Mouse (Mus musculus) stomach, embryonic 14.5 days (tissue): ENCODE data around the gene Loxl4. TPM values are rescaled to one million over a fixed set of nuclear protein-coding genes. Genes with fewer than 3 reads are reported as not detected.

Experiments
- ATAC-seq: fragments of 200-750 bp; cut with Nextera tagmentation; 2 replicates; pipeline ENCODE4 v1.8.0; 2017; ENCODE audit warnings: low read depth, moderate TSS enrichment; ENCODE audit not compliant: insufficient number of reproducible peaks, insufficient read depth, low FRiP score
- H3K27ac ChIP-seq: fragments of 300-500 bp; sonication (generic); 2 replicates; pipeline ENCODE4 v1.5.1; 2014; ENCODE audit warnings: mild to moderate bottlenecking, low read length, moderate library complexity, mixed read lengths
- H3K27me3 ChIP-seq: fragments of 300-500 bp; sonication (generic); 2 replicates; pipeline ENCODE4 v1.6.1; 2014; ENCODE audit warnings: low read length, control low read depth, mixed read lengths; ENCODE audit not compliant: control insufficient read depth, insufficient read depth
- H3K36me3 ChIP-seq: fragments of 300-500 bp; sonication (generic); 2 replicates; pipeline ENCODE4 v1.6.1; 2014; ENCODE audit warnings: mild to moderate bottlenecking, control low read depth, low read length, moderate library complexity, mixed read lengths; ENCODE audit not compliant: control insufficient read depth, insufficient read depth
- H3K4me1 ChIP-seq: fragments of 300-500 bp; sonication (generic); 2 replicates; pipeline ENCODE4 v1.6.1; 2014; ENCODE audit warnings: low read length, control low read depth, mixed read lengths; ENCODE audit not compliant: control insufficient read depth, insufficient read depth
- H3K4me2 ChIP-seq: fragments of 300-500 bp; sonication (generic); replicated peaks from 2 replicates; pipeline ENCODE4 v1.6.1; 2014; ENCODE audit warnings: low read depth, low read length, control low read depth
- H3K4me3 ChIP-seq: fragments of 300-500 bp; sonication (generic); 2 replicates; pipeline ENCODE4 v1.5.1; 2014; ENCODE audit warnings: low read depth, low read length, control low read depth
- H3K9ac ChIP-seq: fragments of 300-500 bp; sonication (generic); replicated peaks from 2 replicates; pipeline ENCODE4 v1.6.1; 2014; ENCODE audit warnings: low read depth, mild to moderate bottlenecking, control low read depth, low read length, moderate library complexity, mixed read lengths
- H3K9me3 ChIP-seq: fragments of 300-500 bp; sonication (generic); 2 replicates; pipeline ENCODE4 v1.6.1; 2016; ENCODE audit warnings: low read depth, low read length, control low read depth; ENCODE audit not compliant: control insufficient read depth
- WGBS: fragments of 180-500 bp; shearing (Covaris S2); extraction: QIAGEN DNeasy Blood & Tissue Kit; methylation state at CpG from one replicate; pipeline ENCODE4 v1.1.7; 2014; 5-methylcytosine and 5-hydroxymethylcytosine counted together
- polyA plus RNA-seq: library from polyadenylated mRNA; unstranded; fragments of >200 nt; fragmentation: Nextera tagmentation; extraction: Ambion mirVana; gene quantifications from 2 replicates; pipeline ENCODE4 v1.2.1, GENCODE M21; 2014

The Loxl4 gene
- polyA plus RNA-seq, result 3.0 TPM in 2 replicates

GRCm38 (mm10) chr19:42612654-42613053 lies at the start of gene Loxl4:
Gene Loxl4, minus strand, starts transcription at chr19:42612813.
- 0 out of 2 replicates have a peak, but pooled peaks have one; percentile 59 for ATAC-seq
- Histone ChIP-seq H3K4me2 (peak within 1 kb of the TSS; percentile 62), H3K9ac (0 out of 2 replicates have a peak within 1 kb of the TSS, but pooled peaks have one; percentile 25), H3K27ac (no peak within 1 kb of the TSS), H3K9me3 (no peaks in the 10 kb centered on the region), H3K4me3 (peak within 1 kb of the TSS; percentile 38), H3K4me1 (0 out of 2 replicates have a peak, but pooled peaks cover 6% of the 10 kb centered on the region), H3K27me3 (no peaks in the 10 kb centered on the region), H3K36me3 (no peaks in the 10 kb centered on the region)
- 2% methylated on average over 37 of the region's 37 CpGs for WGBS

- H3K36me3 ChIP-seq, result no peaks in the 10 kb centered on the region
- no peaks in the 10 kb centered on the region for H3K27me3 ChIP-seq
- no peak overlapping the region for H3K27ac ChIP-seq
- H3K9ac ChIP-seq, result no peak overlapping the region
- H3K4me2 ChIP-seq, result no peak overlapping the region
- no peak for ATAC-seq
- no peaks in the 10 kb centered on the region for H3K9me3 ChIP-seq
- WGBS, result 73% methylated on average over 9 of the region's 9 CpGs
- no peaks in the 10 kb centered on the region for H3K4me1 ChIP-seq
- H3K4me3 ChIP-seq, result no peak overlapping the region
Measured at GRCm38 (mm10) chr19:42661430-42662164, 49.0 kb upstream of the Loxl4 start.

- no peaks in the 10 kb centered on the region for H3K4me1 ChIP-seq
- H3K36me3 ChIP-seq, result no peaks in the 10 kb centered on the region
- no peak overlapping the region for H3K4me3 ChIP-seq
- no peak overlapping the region for H3K4me2 ChIP-seq
- WGBS, result 79% methylated on average over 2 of the region's 2 CpGs
- no peaks in the 10 kb centered on the region for H3K9me3 ChIP-seq
- ATAC-seq, result no peak
- H3K9ac ChIP-seq, result no peak overlapping the region
- no peak overlapping the region for H3K27ac ChIP-seq
- no peaks in the 10 kb centered on the region for H3K27me3 ChIP-seq
Measured at GRCm38 (mm10) chr19:42660244-42660565, 47.6 kb upstream of the Loxl4 start.

GRCm38 (mm10) chr19:42659354-42660243 lies 47.0 kb upstream of the Loxl4 start:
- H3K9ac ChIP-seq, result no peak overlapping the region
- H3K4me3 ChIP-seq, result no peak overlapping the region
- no peak overlapping the region for H3K27ac ChIP-seq
- no peak overlapping the region for H3K4me2 ChIP-seq
- no peaks in the 10 kb centered on the region for H3K4me1 ChIP-seq
- no peaks in the 10 kb centered on the region for H3K9me3 ChIP-seq
- 51% methylated on average over 21 of the region's 21 CpGs for WGBS
- no peaks in the 10 kb centered on the region for H3K36me3 ChIP-seq
- H3K27me3 ChIP-seq, result no peaks in the 10 kb centered on the region
- no peak for ATAC-seq

GRCm38 (mm10) chr19:42658435-42659135 lies 46.0 kb upstream of the Loxl4 start:
- Histone ChIP-seq H3K36me3 (no peaks in the 10 kb centered on the region), H3K4me3 (no peak overlapping the region), H3K27ac (no peak overlapping the region), H3K27me3 (no peaks in the 10 kb centered on the region), H3K4me2 (no peak overlapping the region), H3K9me3 (no peaks in the 10 kb centered on the region), H3K9ac (no peak overlapping the region), H3K4me1 (no peaks in the 10 kb centered on the region)
- ATAC-seq, result no peak
- WGBS, result 82% methylated on average over 6 of the region's 6 CpGs

- no peak overlapping the region for H3K27ac ChIP-seq
- H3K36me3 ChIP-seq, result no peaks in the 10 kb centered on the region
- ATAC-seq, result no peak
- H3K4me2 ChIP-seq, result no peak overlapping the region
- no peak overlapping the region for H3K4me3 ChIP-seq
- H3K9me3 ChIP-seq, result no peaks in the 10 kb centered on the region
- 37% methylated on average over 4 of the region's 4 CpGs for WGBS
- H3K9ac ChIP-seq, result no peak overlapping the region
- no peaks in the 10 kb centered on the region for H3K4me1 ChIP-seq
- no peaks in the 10 kb centered on the region for H3K27me3 ChIP-seq
Measured at GRCm38 (mm10) chr19:42657769-42658168, 45.2 kb upstream of the Loxl4 start.

GRCm38 (mm10) chr19:42657306-42657705 lies 44.7 kb upstream of the Loxl4 start:
- no peak for ATAC-seq
- no peaks in the 10 kb centered on the region for H3K27me3 ChIP-seq
- 69% methylated on average over 2 of the region's 2 CpGs for WGBS

GRCm38 (mm10) chr19:42655006-42655405 lies 42.4 kb upstream of the Loxl4 start:
- Histone ChIP-seq H3K27me3 (no peaks in the 10 kb centered on the region), H3K4me1 (no peaks in the 10 kb centered on the region), H3K4me2 (no peak overlapping the region), H3K36me3 (no peaks in the 10 kb centered on the region), H3K4me3 (no peak overlapping the region), H3K9me3 (no peaks in the 10 kb centered on the region), H3K9ac (no peak overlapping the region), H3K27ac (no peak overlapping the region)
- 44% methylated on average over 1 of the region's 1 CpGs for WGBS
- no peak; the same call in 1 of the 2 replicates for ATAC-seq

More at GRCm38 (mm10) chr19:42657306-42657705, 44.7 kb upstream of the Loxl4 start:
- no peak overlapping the region for H3K4me3 ChIP-seq
- no peaks in the 10 kb centered on the region for H3K9me3 ChIP-seq
- H3K27ac ChIP-seq, result no peak overlapping the region
- no peaks in the 10 kb centered on the region for H3K36me3 ChIP-seq
- H3K9ac ChIP-seq, result no peak overlapping the region
- H3K4me1 ChIP-seq, result no peaks in the 10 kb centered on the region
- no peak overlapping the region for H3K4me2 ChIP-seq
